Mouse (Mus musculus) heart, postnatal 0 days (tissue): Measurements from ENCODE around the gene Golga3. TPM values are rescaled to one million over a fixed set of nuclear protein-coding genes. Genes with fewer than 3 reads are reported as not detected.

Source experiments
- ATAC-seq: fragments of 200-750 bp; cut with Nextera tagmentation; 2 replicates; pipeline ENCODE4 v1.8.0; 2017; ENCODE audit warnings: low read depth, moderate number of reproducible peaks, moderate library complexity; ENCODE audit not compliant: insufficient read depth
- DNase-seq: peaks from one replicate; pipeline ENCODE4 v3.0.0-alpha.2; 2016; ENCODE audit warnings: low spot score
- H3K27ac ChIP-seq: fragments of 300-500 bp; sonication (generic); 2 replicates; pipeline ENCODE4 v1.5.1; 2014; ENCODE audit warnings: low read depth, mild to moderate bottlenecking
- H3K27me3 ChIP-seq: fragments of 300-500 bp; sonication (generic); 2 replicates; pipeline ENCODE4 v1.6.1; 2014; ENCODE audit warnings: low read length, mixed read lengths; ENCODE audit not compliant: control insufficient read depth, insufficient read depth
- H3K36me3 ChIP-seq: fragments of 300-500 bp; sonication (generic); replicated peaks from 2 replicates; pipeline ENCODE4 v1.6.1; 2014; ENCODE audit warnings: low read length, mixed read lengths; ENCODE audit not compliant: control insufficient read depth, insufficient read depth
- H3K4me1 ChIP-seq: fragments of 300-500 bp; sonication (generic); 2 replicates; pipeline ENCODE4 v1.6.1; 2014; ENCODE audit warnings: antibody characterized with exemption; ENCODE audit not compliant: control insufficient read depth, insufficient read depth
- H3K4me2 ChIP-seq: fragments of 300-500 bp; sonication (generic); 2 replicates; pipeline ENCODE4 v1.6.1; 2014; ENCODE audit warnings: low read depth, mild to moderate bottlenecking, low read length, moderate library complexity
- H3K4me3 ChIP-seq: fragments of 300-500 bp; sonication (generic); 2 replicates; pipeline ENCODE4 v1.5.1; 2014; ENCODE audit warnings: low read depth, low read length
- H3K9ac ChIP-seq: fragments of 300-500 bp; sonication (generic); replicated peaks from 2 replicates; pipeline ENCODE4 v1.6.1; 2014; ENCODE audit warnings: low read depth, low read length, mixed read lengths
- H3K9me3 ChIP-seq: fragments of 300-500 bp; sonication (generic); replicated peaks from 2 replicates; pipeline ENCODE4 v1.6.1; 2016; ENCODE audit warnings: low read length; ENCODE audit not compliant: control insufficient read depth
- CTCF ChIP-seq: IDR thresholded peaks from 2 replicates; pipeline ENCODE4 v1.5.1; 2016; ENCODE audit warnings: antibody characterized with exemption, control low read depth, low read depth
- EP300 ChIP-seq: IDR thresholded peaks from 2 replicates; pipeline ENCODE4 v1.6.1; 2016; ENCODE audit warnings: antibody characterized with exemption, low read depth
- WGBS: fragments of 180-500 bp; shearing (Covaris S2); extraction: QIAGEN DNeasy Blood & Tissue Kit; methylation state at CpG from one replicate; pipeline ENCODE4 v1.1.7; 2014; 5-methylcytosine and 5-hydroxymethylcytosine counted together
- polyA plus RNA-seq: library from polyadenylated mRNA; unstranded; fragments of >200 nt; fragmentation: Nextera tagmentation; extraction: Ambion mirVana; gene quantifications from 2 replicates; pipeline ENCODE4 v1.2.1, GENCODE M21; 2015
- total RNA-seq: library from RNA; depleted of rRNA; stranded (reverse); fragments of >200 nt; gene quantifications from 2 replicates; pipeline ENCODE4 v1.2.3, GENCODE M21; 2014; ENCODE audit warnings: low replicate concordance; rRNA removed

The Golga3 gene
- total and polyA plus RNA-seq, 2 experiments from 2014 or later: 11.1 to 17.6 TPM

GRCm38 (mm10) chr5:110270242-110270641, 93.7 kb downstream of the Golga3 start:
- no peak overlapping the region for H3K27ac ChIP-seq
- no peaks in the 10 kb centered on the region for H3K27me3 ChIP-seq
- H3K4me1 ChIP-seq: peaks cover 7% of the 10 kb centered on the region; the same call in 1 of the 2 replicates
- ATAC-seq (no peak), DNase-seq (no peak)
- no peak overlapping the region for H3K4me3 ChIP-seq
- H3K4me2 ChIP-seq: no peak overlapping the region
- no peaks in the 10 kb centered on the region for H3K9me3 ChIP-seq
- no peak for TF ChIP-seq CTCF
- TF ChIP-seq EP300: no peak
- no peak overlapping the region for H3K9ac ChIP-seq
- 95% methylated on average over 6 of the region's 6 CpGs for WGBS
- H3K36me3 ChIP-seq: peaks cover 18% of the 10 kb centered on the region

GRCm38 (mm10) chr5:110274147-110274546, 97.6 kb downstream of the Golga3 start:
- Histone ChIP-seq H3K36me3 (peaks cover 4% of the 10 kb centered on the region; the same call in 1 of the 2 replicates), H3K27me3 (no peaks in the 10 kb centered on the region), H3K27ac (no peak overlapping the region), H3K4me2 (no peak overlapping the region), H3K4me3 (no peak overlapping the region), H3K9ac (no peak overlapping the region), H3K9me3 (no peaks in the 10 kb centered on the region), H3K4me1 (no peaks in the 10 kb centered on the region)
- WGBS: 75% methylated on average over 4 of the region's 4 CpGs
- ATAC-seq (no peak), DNase-seq (no peak)
- no peak for TF ChIP-seq CTCF
- TF ChIP-seq EP300: no peak

- ATAC-seq: no peak
- WGBS: 61% methylated on average over 2 of the region's 2 CpGs
Measured at GRCm38 (mm10) chr5:110274846-110275245, 98.3 kb downstream of the Golga3 start.

More at GRCm38 (mm10) chr5:110274846-110275245, 98.3 kb downstream of the Golga3 start:
- Histone ChIP-seq H3K4me1 (no peaks in the 10 kb centered on the region), H3K27ac (no peak overlapping the region), H3K9me3 (no peaks in the 10 kb centered on the region), H3K4me3 (no peak overlapping the region), H3K4me2 (no peak overlapping the region), H3K9ac (no peak overlapping the region), H3K36me3 (peaks cover 4% of the 10 kb centered on the region; the same call in 1 of the 2 replicates), H3K27me3 (no peaks in the 10 kb centered on the region)
- TF ChIP-seq EP300 (no peak), CTCF (no peak)
- DNase-seq: no peak

Other genes with a start within 250 kb of the Golga3 start
- gene Zfp932, start 180.2 kb upstream of the Golga3 start, total RNA-seq: 0.73 and 2.5 TPM in 2 replicates
- 9.5 and 9.6 TPM in 2 replicates for gene Zfp932, start 180.2 kb upstream of the Golga3 start, polyA plus RNA-seq
- 0.12 TPM in 1 of 2 replicates, not detected in the other for gene Gm17655, start 104.2 kb upstream of the Golga3 start, total RNA-seq
- 1.4 and 1.8 TPM in 2 replicates for gene Gm17655, start 104.2 kb upstream of the Golga3 start, polyA plus RNA-seq
- gene Gm35315, start 82.3 kb upstream of the Golga3 start, total RNA-seq: 2.3 TPM in 1 of 2 replicates, not detected in the other
- 0.03 and 0.05 TPM in 2 replicates for gene Gm35315, start 82.3 kb upstream of the Golga3 start, polyA plus RNA-seq
- gene Plcxd1, start 76.7 kb upstream of the Golga3 start, total RNA-seq: not detected in 2 replicates
- gene Plcxd1, start 76.7 kb upstream of the Golga3 start, polyA plus RNA-seq: 0.26 and 0.29 TPM in 2 replicates
- gene Gtpbp6, start 68.5 kb upstream of the Golga3 start, total RNA-seq: 29.8 and 32.3 TPM in 2 replicates
- 13.9 and 14.2 TPM in 2 replicates for gene Gtpbp6, start 68.5 kb upstream of the Golga3 start, polyA plus RNA-seq
- gene Zfp605, start 66.6 kb upstream of the Golga3 start, total RNA-seq: 0.50 and 3.3 TPM in 2 replicates
- gene Zfp605, start 66.6 kb upstream of the Golga3 start, polyA plus RNA-seq: 2.1 and 2.4 TPM in 2 replicates
- 32.3 and 56.0 TPM in 2 replicates for gene Chfr, start 40.9 kb upstream of the Golga3 start, total RNA-seq
- gene Chfr, start 40.9 kb upstream of the Golga3 start, polyA plus RNA-seq: 17.3 and 19.7 TPM in 2 replicates
- 17.3 and 24.2 TPM in 2 replicates for gene Ankle2, start 54.3 kb downstream of the Golga3 start, total RNA-seq
- gene Ankle2, start 54.3 kb downstream of the Golga3 start, polyA plus RNA-seq: 12.5 and 12.6 TPM in 2 replicates
- 76.6 and 77.4 TPM in 2 replicates for gene Pgam5, start 93.2 kb downstream of the Golga3 start, total RNA-seq
- gene Pgam5, start 93.2 kb downstream of the Golga3 start, polyA plus RNA-seq: 37.6 and 39.6 TPM in 2 replicates
- gene Pxmp2, start 109.5 kb downstream of the Golga3 start, total RNA-seq: 32.5 and 113 TPM in 2 replicates
- 48.4 and 48.6 TPM in 2 replicates for gene Pxmp2, start 109.5 kb downstream of the Golga3 start, polyA plus RNA-seq
- gene Pole, start 109.6 kb downstream of the Golga3 start, total RNA-seq: 12.8 and 13.8 TPM in 2 replicates
- gene Pole, start 109.6 kb downstream of the Golga3 start, polyA plus RNA-seq: 3.6 and 4.8 TPM in 2 replicates
- not detected in 2 replicates for gene P2rx2, start 166.5 kb downstream of the Golga3 start, total RNA-seq
- not detected in 2 replicates for gene P2rx2, start 166.5 kb downstream of the Golga3 start, polyA plus RNA-seq
- not detected in 2 replicates for gene Lrcol1, start 168.0 kb downstream of the Golga3 start, total RNA-seq
- not detected in 2 replicates for gene Lrcol1, start 168.0 kb downstream of the Golga3 start, polyA plus RNA-seq